Comparison of ENCODE assay signal across 29 mouse cellular contexts in genomic region chrX:7259718-7260117, GRCm38 (mm10). TPM values are rescaled to one million over a fixed set of nuclear protein-coding genes. Genes with fewer than 3 reads are reported as not detected.
DNase-seq lines count a peak whose midpoint lies in the region; ATAC-seq and TF ChIP-seq lines count a peak whose summit lies in the region.
"Had no signal": no experiment of that assay in that cellular context is flagged by ENCODE, and none has a peak within 500 bp of the region (broad histone marks: within the 10 kb centered on the region; RNA-seq: fewer than 3 reads in every experiment).

No protein-coding gene starts in this region.

- H3K9me3 ChIP-seq in hindbrain, embryonic 16.5 days (ENCODE audit: control insufficient read depth, low read length), result no peaks in the 10 kb centered on the region
- H3K9me3 ChIP-seq: embryonic facial prominence, embryonic 13.5 days; forebrain, embryonic 12.5 days; G1E; hindbrain, embryonic 10.5 days; hindbrain, embryonic 15.5 days; kidney, embryonic 15.5 days; limb, embryonic 10.5 days; limb, embryonic 15.5 days; liver, embryonic 13.5 days; megakaryocyte, embryonic 14.5 days; midbrain, embryonic 13.5 days; neural tube, embryonic 13.5 days had no signal

- H3K4me2 ChIP-seq in hindbrain, embryonic 16.5 days (ENCODE audit: low read length), result no peak overlapping the region
- H3K4me2 ChIP-seq: embryonic facial prominence, embryonic 13.5 days; forebrain, embryonic 12.5 days; hindbrain, embryonic 15.5 days; kidney, embryonic 15.5 days; limb, embryonic 15.5 days; liver, embryonic 13.5 days; midbrain, embryonic 13.5 days; neural tube, embryonic 13.5 days had no signal

- no peak overlapping the region for H3K27ac ChIP-seq in hindbrain, embryonic 16.5 days (ENCODE audit: low read depth, low read length)
- H3K27ac ChIP-seq: embryonic facial prominence, embryonic 13.5 days; forebrain, embryonic 12.5 days; hindbrain, embryonic 10.5 days; hindbrain, embryonic 15.5 days; kidney, embryonic 15.5 days; limb, embryonic 10.5 days; limb, embryonic 15.5 days; liver, embryonic 13.5 days; midbrain, embryonic 13.5 days; neural tube, embryonic 13.5 days had no signal

- no peak for TF ChIP-seq CTCF in lung, adult 2 months (IDR thresholded peaks at IDR 0.05; ENCODE audit: insufficient read depth, low read length)

- H3K9ac ChIP-seq in hindbrain, embryonic 16.5 days (ENCODE audit: low read depth, low read length), result no peak overlapping the region
- H3K9ac ChIP-seq: embryonic facial prominence, embryonic 13.5 days; forebrain, embryonic 12.5 days; hindbrain, embryonic 15.5 days; kidney, embryonic 15.5 days; limb, embryonic 15.5 days; liver, embryonic 13.5 days; midbrain, embryonic 13.5 days; neural tube, embryonic 13.5 days had no signal

- DNase-seq in adipocyte (ENCODE audit: low spot score), result peak; percentile 14
- DNase-seq in lung, adult 2 months, result peak; percentile 3
- DNase-seq in lung, postnatal 10 days, result peak; percentile 1
- no peak for DNase-seq in layer of hippocampus, postnatal 25 days (ENCODE audit: extremely low spot score in 1 of 2, low spot score in 1 of 2)
- no peak for DNase-seq in thymus, postnatal 0 days (ENCODE audit: low spot score)
- no peak for DNase-seq in embryo, embryonic 11 days
- DNase-seq: adrenal gland, postnatal 25 days; cerebellum, adult 11-12 months; cerebellum, adult 9-11 months; gastrocnemius, postnatal 10 days; heart, postnatal 14 days; kidney, adult 18-20 months; liver, embryonic 13.5 days; retina, postnatal 1 day; right cerebral cortex, postnatal 4 days; thymus, adult 2 months had no signal

- no peaks in the 10 kb centered on the region for H3K27me3 ChIP-seq in hindbrain, embryonic 16.5 days (replicated peaks; ENCODE audit: control insufficient read depth, insufficient read depth, low read length)
- H3K27me3 ChIP-seq: embryonic facial prominence, embryonic 13.5 days; forebrain, embryonic 12.5 days; hindbrain, embryonic 15.5 days; kidney, embryonic 15.5 days; limb, embryonic 15.5 days; liver, embryonic 13.5 days; midbrain, embryonic 13.5 days; neural tube, embryonic 13.5 days had no signal

- WGBS in lung, adult 2 months, result 73% methylated on average over 3 of the region's 3 CpGs
- 82% methylated on average over 3 of the region's 3 CpGs for WGBS in hindbrain, embryonic 16.5 days

- H3K4me3 ChIP-seq in lung, adult 2 months (replicated peaks; ENCODE audit: extremely low read depth, low read depth, low read length), result no peak overlapping the region
- no peak overlapping the region for H3K4me3 ChIP-seq in hindbrain, embryonic 16.5 days (ENCODE audit: low read length)
- H3K4me3 ChIP-seq: embryonic facial prominence, embryonic 13.5 days; erythroblast, embryonic 14.5 days; forebrain, embryonic 12.5 days; hindbrain, embryonic 10.5 days; hindbrain, embryonic 15.5 days; kidney, embryonic 15.5 days; limb, embryonic 10.5 days; limb, embryonic 15.5 days; liver, embryonic 13.5 days; megakaryocyte, embryonic 14.5 days; midbrain, embryonic 13.5 days; neural tube, embryonic 13.5 days had no signal

- no peak for TF ChIP-seq POLR2A in lung, adult 2 months (IDR thresholded peaks at IDR 0.05; ENCODE audit: borderline replicate concordance, extremely low read depth, low read depth, low read length)

- H3K36me3 ChIP-seq in hindbrain, embryonic 16.5 days (ENCODE audit: control insufficient read depth, insufficient read depth, low read length), result no peaks in the 10 kb centered on the region
- H3K36me3 ChIP-seq: embryonic facial prominence, embryonic 13.5 days; forebrain, embryonic 12.5 days; hindbrain, embryonic 10.5 days; hindbrain, embryonic 15.5 days; kidney, embryonic 15.5 days; limb, embryonic 10.5 days; limb, embryonic 15.5 days; liver, embryonic 13.5 days; midbrain, embryonic 13.5 days; neural tube, embryonic 13.5 days had no signal

- H3K4me1 ChIP-seq in lung, adult 2 months (ENCODE audit: control insufficient read depth, insufficient read depth, low read length), result no peaks in the 10 kb centered on the region
- no peaks in the 10 kb centered on the region for H3K4me1 ChIP-seq in hindbrain, embryonic 16.5 days (ENCODE audit: control insufficient read depth, insufficient read depth, low read depth, low read length)
- H3K4me1 ChIP-seq: forebrain, embryonic 12.5 days; hindbrain, embryonic 10.5 days; hindbrain, embryonic 15.5 days; kidney, embryonic 15.5 days; limb, embryonic 15.5 days; liver, embryonic 13.5 days; megakaryocyte, embryonic 14.5 days; midbrain, embryonic 13.5 days; neural tube, embryonic 13.5 days had no signal

- ATAC-seq in hindbrain, embryonic 16.5 days, result no peak
- ATAC-seq: midbrain, embryonic 13.5 days had no signal

RNA-seq across cellular contexts. Expression of gene Clcn5, which starts 59.4 kb away (rescaled TPM):
- polyA plus RNA-seq in lung, adult 2 months (2012; rRNA removed), result 2.0 and 2.9 TPM in 2 replicates
- total RNA-seq in layer of hippocampus, postnatal 25 days (2021), result 1 to 10 TPM; 8.3 to 8.4 TPM
- 3.0 and 3.5 TPM in 2 replicates for polyA plus RNA-seq in thymus, postnatal 0 days (2015; fragmentation: Nextera tagmentation; extraction: Ambion mirVana)
- 6.7 and 8.9 TPM in 2 replicates for polyA plus RNA-seq in hindbrain, embryonic 16.5 days (2015; fragmentation: Nextera tagmentation; extraction: Ambion mirVana)

Comparison
In these comparisons a context has a peak if more than half of its experiments do, and no peak if none do; other contexts are left out.
1. DNase-seq: peak in adipocyte (single experiment), lung, adult 2 months (single experiment) and lung, postnatal 10 days (single experiment); none in layer of hippocampus, postnatal 25 days (0 of 2), thymus, postnatal 0 days (single experiment) and embryo, embryonic 11 days (single experiment).